Mouse (Mus musculus) heart, postnatal 14 days (tissue): ENCODE results near the gene Cnksr3. TPM values are rescaled to one million over a fixed set of nuclear protein-coding genes. Genes with fewer than 3 reads are reported as not detected.

Experiments
- DNase-seq, 2 experiments: peaks; one replicate each; pipeline ENCODE4 v3.0.0; 2021 to 2022
- intact Hi-C: fragments of 180-260 bp; cut with DNase I; formaldehyde crosslinking; loops from one replicate; pipeline ENCODE4 v1.15.1; 2025
- total RNA-seq, 2 experiments: library from RNA; stranded (reverse); gene quantifications; 2 replicates each; pipeline ENCODE4 v1.2.3; 2021

Gene Cnksr3
- total RNA-seq, 2 experiments from 2014 or later, result 21.9 to 22.5 TPM

GRCm38 (mm10) chr10:7113747-7114146, 98.3 kb downstream of the Cnksr3 start:
- intact Hi-C loops, result no loop called here
- no peak for DNase-seq

GRCm38 (mm10) chr10:7113144-7113543, 98.9 kb downstream of the Cnksr3 start:
- no peak for DNase-seq
- intact Hi-C loops, result no loop called here

GRCm38 (mm10) chr10:7111462-7112000, 100.5 kb downstream of the Cnksr3 start:
- DNase-seq, result no peak
- intact Hi-C loops, result no loop called here

- intact Hi-C loops, result no loop called here
- DNase-seq, result no peak
Measured at GRCm38 (mm10) chr10:7103872-7104271, 108.2 kb downstream of the Cnksr3 start.

GRCm38 (mm10) chr10:7077971-7078370, 134.1 kb downstream of the Cnksr3 start:
- intact Hi-C loops, result loop anchor here (10.0 kb wide), 1 partner anchor 1043 kb away; no protein-coding TSS in a partner anchor
- DNase-seq, result no peak

GRCm38 (mm10) chr10:7077389-7077808, 134.6 kb downstream of the Cnksr3 start:
- intact Hi-C loops, result loop anchor here (10.0 kb wide), 1 partner anchor 1043 kb away; no protein-coding TSS in a partner anchor
- no peak for DNase-seq

- intact Hi-C loops, result loop anchor here (10.0 kb wide), 1 partner anchor 1042 kb away; no protein-coding TSS in a partner anchor
- no peak for DNase-seq
Measured at GRCm38 (mm10) chr10:7076662-7077211, 135.3 kb downstream of the Cnksr3 start.

GRCm38 (mm10) chr10:7076201-7076600, 135.8 kb downstream of the Cnksr3 start:
- intact Hi-C loops, result loop anchor here (10.0 kb wide), 1 partner anchor 1041 kb away; no protein-coding TSS in a partner anchor
- DNase-seq, result peak; percentile 81 to 83

GRCm38 (mm10) chr10:7075661-7076060, 136.4 kb downstream of the Cnksr3 start:
- no peak for DNase-seq
- intact Hi-C loops, result loop anchor here (2.0 to 10.0 kb wide), 2 partner anchors 191 to 1041 kb away; no protein-coding TSS in a partner anchor

- intact Hi-C loops, result loop anchor here (2.0 to 10.0 kb wide), 2 partner anchors 189 to 1039 kb away; no protein-coding TSS in a partner anchor
Measured at GRCm38 (mm10) chr10:7074231-7074630, 137.8 kb downstream of the Cnksr3 start.

GRCm38 (mm10) chr10:7070924-7071323, 141.1 kb downstream of the Cnksr3 start:
- intact Hi-C loops, result loop anchor here (10.0 kb wide), 1 partner anchor 1036 kb away; no protein-coding TSS in a partner anchor
- DNase-seq, result no peak

More at GRCm38 (mm10) chr10:7074231-7074630, 137.8 kb downstream of the Cnksr3 start:
- no peak for DNase-seq

GRCm38 (mm10) chr10:7070100-7070835, 141.8 kb downstream of the Cnksr3 start:
- DNase-seq, result no peak
- intact Hi-C loops, result loop anchor here (10.0 kb wide), 1 partner anchor 1035 kb away; no protein-coding TSS in a partner anchor

- intact Hi-C loops, result no loop called here
- no peak for DNase-seq
Measured at GRCm38 (mm10) chr10:7069090-7069489, 142.9 kb downstream of the Cnksr3 start.

Other genes with a start within 250 kb of the Cnksr3 start
- under 1 TPM; 0.49 to 0.50 TPM for gene Ipcef1, start 159.8 kb downstream of the Cnksr3 start, total RNA-seq